Mouse (Mus musculus): ENCODE data around the gene Tbl1x. TPM values are rescaled to one million over a fixed set of nuclear protein-coding genes. Genes with fewer than 3 reads are reported as not detected.

Gene Tbl1x
- polyA plus RNA-seq, 1 experiment from 2014 or later, result 67.1 TPM

GRCm38 (mm10) chrX:77617368-77618144 is 106.7 kb downstream of the Tbl1x start:
- Histone ChIP-seq H3K4me1 (no peaks in the 10 kb centered on the region), H3K4me3 (no peak overlapping the region), H3K27ac (no peak overlapping the region), H3K27me3 (no peaks in the 10 kb centered on the region), H3K9me3 (no peaks in the 10 kb centered on the region), H3K9ac (no peak overlapping the region), H3K4me2 (no peak overlapping the region), H3K36me3 (no peaks in the 10 kb centered on the region)
- 73% methylated on average over 6 of the region's 6 CpGs for WGBS
- ATAC-seq (ENCODE audit: insufficient number of reproducible peaks, low FRiP score, low TSS enrichment, low read depth), result no peak

GRCm38 (mm10) chrX:77630439-77630838 is 119.6 kb downstream of the Tbl1x start:
- H3K36me3 ChIP-seq, result no peaks in the 10 kb centered on the region
- WGBS, result 76% methylated on average over 2 of the region's 2 CpGs
- H3K9ac ChIP-seq, result no peak overlapping the region
- ATAC-seq (ENCODE audit: insufficient number of reproducible peaks, low FRiP score, low TSS enrichment, low read depth), result no peak
- H3K27me3 ChIP-seq, result no peaks in the 10 kb centered on the region
- no peaks in the 10 kb centered on the region for H3K9me3 ChIP-seq
- H3K4me1 ChIP-seq, result no peaks in the 10 kb centered on the region
- no peak overlapping the region for H3K4me2 ChIP-seq
- H3K4me3 ChIP-seq, result no peak overlapping the region
- H3K27ac ChIP-seq, result no peak overlapping the region

DNA sequence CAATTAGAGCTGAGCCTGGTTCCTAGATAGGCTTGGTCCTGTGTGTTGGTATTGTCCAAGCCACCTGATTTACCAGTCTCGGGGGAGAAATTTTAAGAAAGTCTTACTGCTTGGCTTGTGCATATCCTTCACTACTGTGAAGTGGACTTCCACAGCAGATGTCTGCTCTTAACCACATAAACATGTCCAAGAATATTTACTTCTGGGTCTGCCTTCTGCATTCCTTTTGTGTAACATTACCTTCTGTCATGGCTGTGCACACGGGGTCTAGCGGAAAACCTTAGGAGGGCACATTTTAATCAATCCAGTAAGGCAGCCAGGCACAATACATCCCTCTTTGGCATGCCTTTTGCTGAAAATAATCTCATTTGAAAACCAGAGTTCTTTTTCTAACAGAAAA is 125.7 kb downstream of the Tbl1x start:
- Histone ChIP-seq H3K4me2 (no peak overlapping the region), H3K27ac (no peak overlapping the region), H3K36me3 (no peaks in the 10 kb centered on the region), H3K9me3 (no peaks in the 10 kb centered on the region), H3K9ac (no peak overlapping the region), H3K4me1 (no peaks in the 10 kb centered on the region), H3K27me3 (no peaks in the 10 kb centered on the region), H3K4me3 (no peak overlapping the region)
- WGBS, result 52% methylated on average over 3 of the region's 3 CpGs
- ATAC-seq (ENCODE audit: insufficient number of reproducible peaks, low FRiP score, low TSS enrichment, low read depth), result no peak

- Histone ChIP-seq H3K27me3 (no peaks in the 10 kb centered on the region), H3K4me1 (no peaks in the 10 kb centered on the region), H3K9ac (no peak overlapping the region), H3K4me2 (no peak overlapping the region), H3K36me3 (no peaks in the 10 kb centered on the region), H3K27ac (no peak overlapping the region), H3K4me3 (no peak overlapping the region), H3K9me3 (no peaks in the 10 kb centered on the region)
- no peak for ATAC-seq (ENCODE audit: insufficient number of reproducible peaks, low FRiP score, low TSS enrichment, low read depth)
- 9% methylated on average over 3 of the region's 3 CpGs for WGBS
These were observed 127.3 kb downstream of the Tbl1x start for GRCm38 (mm10) chrX:77638076-77638475.

GRCm38 (mm10) chrX:77640301-77640700 is 129.5 kb downstream of the Tbl1x start:
- Histone ChIP-seq H3K4me2 (no peak overlapping the region), H3K9ac (no peak overlapping the region), H3K27ac (no peak overlapping the region), H3K27me3 (no peaks in the 10 kb centered on the region), H3K9me3 (no peaks in the 10 kb centered on the region), H3K4me1 (no peaks in the 10 kb centered on the region), H3K36me3 (peaks cover 4% of the 10 kb centered on the region; the same call in 1 of the 2 replicates), H3K4me3 (no peak overlapping the region)
- no peak for ATAC-seq (ENCODE audit: insufficient number of reproducible peaks, low FRiP score, low TSS enrichment, low read depth)
- 98% methylated on average over 4 of the region's 4 CpGs for WGBS

GRCm38 (mm10) chrX:77646164-77646563 is 135.4 kb downstream of the Tbl1x start:
- Histone ChIP-seq H3K27me3 (no peaks in the 10 kb centered on the region), H3K4me3 (no peak overlapping the region), H3K9me3 (no peaks in the 10 kb centered on the region), H3K9ac (no peak overlapping the region), H3K27ac (no peak overlapping the region), H3K4me2 (no peak overlapping the region), H3K36me3 (peaks cover 23% of the 10 kb centered on the region), H3K4me1 (no peaks in the 10 kb centered on the region)
- no peak for ATAC-seq (ENCODE audit: insufficient number of reproducible peaks, low FRiP score, low TSS enrichment, low read depth)
- WGBS, result 88% methylated on average over 7 of the region's 7 CpGs

GRCm38 (mm10) chrX:77650246-77650645 is 139.4 kb downstream of the Tbl1x start:
- Histone ChIP-seq H3K9me3 (no peaks in the 10 kb centered on the region), H3K9ac (no peak overlapping the region), H3K4me1 (no peaks in the 10 kb centered on the region), H3K36me3 (peaks cover 25% of the 10 kb centered on the region; the same call in 1 of the 2 replicates), H3K27ac (no peak overlapping the region), H3K4me2 (no peak overlapping the region), H3K4me3 (no peak overlapping the region), H3K27me3 (no peaks in the 10 kb centered on the region)
- no peak for ATAC-seq (ENCODE audit: insufficient number of reproducible peaks, low FRiP score, low TSS enrichment, low read depth)
- WGBS, result 93% methylated on average over 2 of the region's 2 CpGs

- H3K36me3 ChIP-seq, result peaks cover 18% of the 10 kb centered on the region
These were observed 151.2 kb downstream of the Tbl1x start for GRCm38 (mm10) chrX:77662030-77662429.

DNA sequence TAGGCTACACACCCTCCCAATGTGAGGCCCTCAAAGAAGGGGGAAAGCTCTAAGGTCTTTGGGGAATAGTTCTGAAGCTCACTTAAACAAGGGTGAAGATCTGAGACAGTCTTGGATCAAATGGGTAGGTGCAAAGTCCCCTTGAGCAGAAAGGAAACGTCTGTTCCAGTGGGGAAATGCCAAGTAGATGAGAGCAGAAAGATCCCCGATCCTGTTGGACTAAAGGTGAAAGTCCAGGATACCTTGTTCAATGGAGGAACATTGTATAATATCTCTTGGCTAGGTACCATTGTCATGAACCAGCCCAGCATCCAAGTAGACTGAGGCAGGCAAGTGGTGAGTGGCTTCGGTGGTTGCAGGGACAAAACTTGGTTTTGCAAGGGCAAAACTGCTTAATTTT is 152.5 kb downstream of the Tbl1x start:
- H3K36me3 ChIP-seq, result peaks cover 18% of the 10 kb centered on the region
- no peak for ATAC-seq (ENCODE audit: insufficient number of reproducible peaks, low FRiP score, low TSS enrichment, low read depth)
- H3K4me3 ChIP-seq, result no peak overlapping the region
- H3K27me3 ChIP-seq, result no peaks in the 10 kb centered on the region
- no peak overlapping the region for H3K9ac ChIP-seq
- H3K4me2 ChIP-seq, result no peak overlapping the region
- H3K9me3 ChIP-seq, result no peaks in the 10 kb centered on the region
- H3K4me1 ChIP-seq, result no peaks in the 10 kb centered on the region
- WGBS, result 75% methylated on average over 3 of the region's 3 CpGs
- no peak overlapping the region for H3K27ac ChIP-seq

More at GRCm38 (mm10) chrX:77662030-77662429, 151.2 kb downstream of the Tbl1x start:
- ATAC-seq (ENCODE audit: insufficient number of reproducible peaks, low FRiP score, low TSS enrichment, low read depth), result no peak
- Histone ChIP-seq H3K27me3 (no peaks in the 10 kb centered on the region), H3K9me3 (no peaks in the 10 kb centered on the region), H3K4me3 (no peak overlapping the region), H3K27ac (no peak overlapping the region), H3K4me1 (no peaks in the 10 kb centered on the region), H3K9ac (no peak overlapping the region), H3K4me2 (no peak overlapping the region)
- 79% methylated on average over 3 of the region's 3 CpGs for WGBS

GRCm38 (mm10) chrX:77665030-77665429 is 154.2 kb downstream of the Tbl1x start:
- H3K36me3 ChIP-seq, result peaks cover 8% of the 10 kb centered on the region
- no peak for ATAC-seq (ENCODE audit: insufficient number of reproducible peaks, low FRiP score, low TSS enrichment, low read depth)
- 93% methylated on average over 2 of the region's 2 CpGs for WGBS
- no peaks in the 10 kb centered on the region for H3K4me1 ChIP-seq
- no peaks in the 10 kb centered on the region for H3K27me3 ChIP-seq
- no peak overlapping the region for H3K4me2 ChIP-seq
- H3K4me3 ChIP-seq, result no peak overlapping the region
- no peak overlapping the region for H3K27ac ChIP-seq
- H3K9ac ChIP-seq, result no peak overlapping the region
- H3K9me3 ChIP-seq, result no peaks in the 10 kb centered on the region

DNA sequence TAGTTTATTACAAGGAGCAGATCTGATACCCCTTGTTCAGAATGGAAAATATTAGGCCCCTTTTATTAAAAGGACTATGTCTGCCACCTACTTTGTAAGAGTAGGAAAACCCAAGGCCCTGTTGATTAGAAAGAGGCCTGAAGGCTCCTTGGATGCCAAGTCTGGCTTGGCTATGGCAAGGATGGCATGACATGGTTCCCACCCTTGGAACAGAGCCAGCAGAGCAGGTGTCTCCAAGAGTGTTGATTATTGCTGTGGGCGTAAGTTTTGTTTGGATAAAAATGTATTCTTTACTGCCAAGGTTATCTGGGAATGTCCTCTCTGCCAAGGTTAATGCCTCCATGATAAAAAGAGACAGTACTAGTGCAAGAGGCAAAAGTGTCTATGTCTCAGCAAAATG is 156.1 kb downstream of the Tbl1x start:
- Histone ChIP-seq H3K9ac (no peak overlapping the region), H3K27ac (no peak overlapping the region), H3K36me3 (0 out of 2 replicates have a peak, but pooled peaks cover 2% of the 10 kb centered on the region), H3K27me3 (no peaks in the 10 kb centered on the region), H3K9me3 (no peaks in the 10 kb centered on the region), H3K4me1 (no peaks in the 10 kb centered on the region), H3K4me2 (no peak overlapping the region), H3K4me3 (no peak overlapping the region)
- WGBS, result 44% methylated on average over 1 of the region's 1 CpGs
- ATAC-seq (ENCODE audit: insufficient number of reproducible peaks, low FRiP score, low TSS enrichment, low read depth), result no peak

GRCm38 (mm10) chrX:77667441-77667840 is 156.6 kb downstream of the Tbl1x start:
- Histone ChIP-seq H3K4me2 (no peak overlapping the region), H3K36me3 (no peaks in the 10 kb centered on the region), H3K4me1 (no peaks in the 10 kb centered on the region), H3K4me3 (no peak overlapping the region), H3K9ac (no peak overlapping the region), H3K27me3 (no peaks in the 10 kb centered on the region), H3K27ac (no peak overlapping the region), H3K9me3 (no peaks in the 10 kb centered on the region)
- ATAC-seq (ENCODE audit: insufficient number of reproducible peaks, low FRiP score, low TSS enrichment, low read depth), result no peak

All from limb, embryonic 15.5 days (tissue).